Mouse (Mus musculus): ENCODE measurements around the gene Tubgcp4.

The Tubgcp4 gene

GRCm38 (mm10) chr2:121204276-121204675 is 33.8 kb downstream of the Tubgcp4 start:
- WGBS: 77% methylated on average over 17 of the region's 17 CpGs

GRCm38 (mm10) chr2:121206541-121206940 is 36.1 kb downstream of the Tubgcp4 start:
- 63% methylated on average over 3 of the region's 3 CpGs for WGBS

GRCm38 (mm10) chr2:121214491-121214890 is 44.0 kb downstream of the Tubgcp4 start:
- WGBS: 41% methylated on average over 3 of the region's 3 CpGs

GRCm38 (mm10) chr2:121223010-121223409 is 52.6 kb downstream of the Tubgcp4 start:
- 41% methylated on average over 2 of the region's 2 CpGs for WGBS

- 82% methylated on average over 4 of the region's 4 CpGs for WGBS
These were observed 57.7 kb downstream of the Tubgcp4 start for GRCm38 (mm10) chr2:121228135-121228534.

- WGBS: 86% methylated on average over 8 of the region's 8 CpGs
These were observed 65.1 kb downstream of the Tubgcp4 start for GRCm38 (mm10) chr2:121235460-121236072.

GRCm38 (mm10) chr2:121239426-121239825 is 69.0 kb downstream of the Tubgcp4 start:
- 51% methylated on average over 4 of the region's 4 CpGs for WGBS

- 52% methylated on average over 5 of the region's 5 CpGs for WGBS
These were observed 73.6 kb downstream of the Tubgcp4 start for GRCm38 (mm10) chr2:121244099-121244498.

All from cerebral cortex, adult 2 months (tissue).